Mouse (Mus musculus) neural tube, embryonic 10.5 days (tissue): ENCODE measurements around the gene Magi2.
A peak's percentile ranks its signal among the peaks of the same experiment; 100 is the strongest.
"Not testable (repeated sequence)": the region's sequence is repeated elsewhere in the genome, so short reads cannot be mapped to it uniquely, and the experiment has no call there.

ENCODE experiments used
- DNase-seq: peaks from one replicate; pipeline ENCODE4 v3.0.0-alpha.2; 2017; ENCODE audit warnings: low spot score; ENCODE audit errors: extremely low spot score

Magi2 gene

DNA sequence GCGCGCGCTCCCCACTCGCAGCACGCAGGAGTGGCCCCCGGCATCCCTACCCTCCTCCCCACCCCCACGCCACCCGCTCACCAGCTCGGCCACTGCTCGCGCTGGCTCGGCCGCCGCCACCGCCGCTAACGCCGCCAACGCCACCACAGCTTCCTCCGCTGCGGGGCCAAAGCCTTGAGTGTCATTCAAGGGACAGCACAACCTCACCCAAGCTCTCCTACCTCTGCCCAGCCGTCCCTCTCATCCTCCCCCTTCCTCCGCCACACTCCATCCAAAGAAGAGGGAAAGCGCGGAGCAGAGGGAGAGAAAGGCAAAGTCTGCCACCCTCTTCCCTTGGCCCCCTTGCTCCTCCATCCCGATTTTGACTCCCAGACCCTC lies at the start of gene Magi2:
Gene Magi2, plus strand, starts transcription at position 171 of the 378 bp plus-strand sequence.
- DNase-seq: no peak

DNA sequence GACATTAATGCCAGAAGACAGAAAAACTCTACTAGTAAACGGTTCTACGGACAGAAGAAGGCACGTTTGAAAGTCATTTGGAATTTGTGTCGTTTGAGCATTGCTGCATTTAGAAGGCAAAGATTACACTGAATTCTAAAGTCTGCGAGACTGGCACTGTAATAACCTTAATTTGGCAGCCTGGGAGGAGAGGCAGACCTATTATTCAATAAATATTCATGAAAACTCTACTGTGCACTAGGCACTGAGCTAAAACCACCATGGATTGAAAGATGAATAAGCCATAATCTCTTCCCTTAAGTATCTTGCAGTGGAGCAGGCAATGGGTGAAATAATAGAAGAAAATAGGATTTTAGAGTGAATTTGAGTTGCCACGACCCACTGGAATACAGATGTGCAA lies 48.2 kb upstream of the Magi2 start:
- no peak for DNase-seq

DNA sequence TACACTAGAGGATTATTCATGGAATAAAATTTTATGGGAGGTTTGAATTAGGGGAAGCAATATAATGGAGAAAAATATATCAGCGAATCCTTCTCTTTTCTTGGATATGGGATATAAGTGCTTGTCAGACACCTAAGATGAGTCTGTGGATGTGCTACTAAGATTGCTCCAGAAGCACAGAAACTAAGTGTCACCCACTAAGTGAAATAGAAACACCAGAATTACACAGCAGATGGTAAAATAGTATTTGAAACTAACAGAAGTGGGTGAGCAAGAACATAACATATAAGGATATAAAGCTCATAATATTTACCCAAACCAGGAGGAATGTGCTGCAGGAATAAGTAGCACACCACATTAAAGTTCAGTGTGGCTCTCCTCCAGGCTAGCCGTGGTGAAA lies 40.7 kb upstream of the Magi2 start:
- no peak for DNase-seq

DNA sequence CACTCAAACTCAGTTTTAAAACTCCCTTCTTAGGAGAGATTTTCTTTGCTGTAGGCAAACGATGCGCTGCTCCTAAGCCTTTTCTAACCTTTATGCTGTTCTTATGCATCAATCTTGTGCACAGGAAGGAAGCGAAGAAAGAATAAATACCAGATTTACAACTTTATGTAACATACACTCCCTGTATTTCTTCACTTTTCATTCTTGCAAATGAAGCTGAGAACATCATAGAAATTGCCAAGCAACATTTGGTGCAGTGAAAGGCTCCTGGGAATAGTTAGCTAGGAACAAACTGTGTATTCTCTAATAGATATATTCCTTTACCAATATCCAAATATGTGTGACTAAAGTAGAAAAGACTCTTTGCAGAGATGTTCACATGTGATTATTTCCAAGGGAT lies 15.2 kb upstream of the Magi2 start:
- DNase-seq: no peak

DNA sequence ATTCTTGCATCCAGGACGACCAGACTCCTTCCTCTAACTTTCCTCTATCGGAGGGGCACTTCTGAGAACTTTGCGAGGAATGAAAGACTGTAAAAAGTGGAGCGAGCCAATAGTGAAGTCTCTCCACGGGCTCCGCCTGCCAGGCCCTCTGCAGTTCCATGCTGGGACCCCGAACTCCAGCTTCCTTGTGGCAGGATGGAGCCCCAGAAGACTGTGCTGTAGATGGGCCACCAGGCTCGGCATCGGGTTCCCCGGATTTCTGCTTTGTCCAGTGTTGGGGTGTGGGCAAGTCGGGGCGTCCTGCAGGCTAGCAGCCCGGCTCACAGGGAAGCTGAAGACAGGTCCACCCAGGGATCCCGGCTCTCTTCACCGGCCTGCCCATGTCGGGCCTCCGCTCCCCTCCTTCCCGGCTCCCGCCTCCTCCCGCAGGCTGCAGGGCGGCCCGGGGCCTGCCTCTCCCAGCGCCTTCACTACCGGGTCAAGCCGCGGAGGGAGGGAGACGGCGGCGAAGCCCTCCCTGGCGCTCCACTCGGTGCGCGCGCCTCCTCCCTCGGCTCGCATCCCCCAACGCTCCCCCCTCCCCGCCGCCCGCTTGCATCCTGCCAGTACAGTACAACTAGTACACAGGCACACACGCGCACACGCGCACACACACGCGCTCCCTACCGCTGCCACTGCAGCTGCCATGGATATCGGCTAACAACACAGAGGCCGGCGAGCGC lies 531 bp upstream of the Magi2 start:
- peak; percentile 86 for DNase-seq

DNA sequence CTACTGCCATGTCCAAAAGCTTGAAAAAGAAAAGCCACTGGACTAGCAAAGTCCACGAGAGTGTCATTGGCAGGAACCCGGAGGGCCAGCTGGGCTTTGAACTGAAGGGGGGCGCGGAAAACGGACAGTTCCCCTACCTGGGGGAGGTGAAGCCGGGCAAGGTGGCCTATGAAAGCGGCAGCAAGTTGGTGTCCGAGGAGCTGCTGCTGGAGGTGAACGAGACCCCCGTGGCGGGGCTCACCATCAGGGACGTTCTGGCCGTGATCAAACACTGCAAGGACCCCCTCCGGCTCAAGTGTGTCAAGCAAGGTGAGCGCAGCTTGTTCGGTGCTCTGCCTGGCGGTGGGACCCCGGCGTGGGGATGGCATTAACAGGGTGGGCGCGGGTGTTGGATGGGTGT lies 445 bp downstream of the Magi2 start:
- no peak for DNase-seq

DNA sequence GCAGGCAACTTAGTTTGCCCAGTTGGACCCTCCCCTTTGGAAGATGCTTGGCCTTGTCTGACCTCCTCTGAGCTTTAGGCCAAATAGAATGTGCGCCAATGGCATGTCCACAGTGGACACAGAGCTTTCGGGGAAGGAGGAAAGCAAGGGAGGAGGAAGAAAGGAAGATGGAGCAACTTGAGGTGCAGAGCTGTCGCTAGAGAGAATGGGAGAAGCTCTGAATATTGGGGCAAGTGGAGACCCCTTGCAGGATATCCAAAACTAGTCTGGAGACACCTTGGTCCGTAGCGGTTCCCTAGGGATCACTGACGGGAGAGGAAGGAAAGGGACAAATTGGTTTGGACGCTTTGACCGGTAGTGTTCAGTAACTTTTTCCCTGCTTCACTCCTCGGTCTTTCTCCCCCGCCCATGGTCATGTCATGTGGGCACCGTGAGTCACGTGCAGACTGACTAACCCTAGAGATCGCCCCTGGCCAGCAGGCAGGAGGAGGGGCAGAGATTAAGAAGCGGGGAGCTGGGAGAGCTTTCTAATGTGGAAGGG lies 1.0 kb downstream of the Magi2 start:
- DNase-seq: peak; percentile 60

DNA sequence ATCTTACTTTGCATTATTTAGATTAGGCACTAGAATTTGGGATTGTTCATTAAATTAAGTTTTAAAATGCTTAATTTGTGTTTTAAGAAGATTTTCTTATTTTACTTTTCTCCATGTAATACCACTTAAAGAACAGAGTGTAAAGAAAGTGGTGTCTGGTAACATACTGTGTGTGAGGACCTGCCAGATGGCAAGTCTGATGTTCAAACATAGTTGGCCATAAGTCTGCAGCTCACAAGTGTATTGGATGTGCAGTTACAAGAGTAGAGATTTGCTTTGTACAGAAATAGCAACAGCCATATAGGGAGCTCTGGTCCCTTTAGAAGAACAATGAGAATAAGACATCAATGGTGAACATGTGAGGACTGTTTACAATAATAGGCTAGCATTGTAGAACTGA lies 15.0 kb downstream of the Magi2 start:
- DNase-seq: no peak

DNA sequence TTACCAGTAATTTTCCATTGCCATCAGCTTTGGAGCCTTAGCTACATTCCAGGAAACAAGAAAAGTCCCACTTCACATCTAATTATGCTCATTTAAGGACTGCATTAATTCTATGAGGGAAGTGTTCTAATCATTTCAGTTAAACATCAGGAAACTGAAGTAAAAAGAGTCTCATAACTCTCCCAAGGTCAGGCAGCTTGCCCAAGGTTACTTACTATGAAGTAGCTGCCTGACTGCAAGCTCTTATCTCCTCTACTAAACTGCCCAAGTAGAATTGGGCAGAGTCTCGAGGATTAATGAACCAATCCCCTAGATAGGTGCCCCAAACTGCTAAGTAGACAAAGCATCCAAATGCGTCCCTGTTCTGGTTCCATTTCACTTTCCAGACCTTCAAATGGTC lies 19.6 kb downstream of the Magi2 start:
- no peak for DNase-seq

DNA sequence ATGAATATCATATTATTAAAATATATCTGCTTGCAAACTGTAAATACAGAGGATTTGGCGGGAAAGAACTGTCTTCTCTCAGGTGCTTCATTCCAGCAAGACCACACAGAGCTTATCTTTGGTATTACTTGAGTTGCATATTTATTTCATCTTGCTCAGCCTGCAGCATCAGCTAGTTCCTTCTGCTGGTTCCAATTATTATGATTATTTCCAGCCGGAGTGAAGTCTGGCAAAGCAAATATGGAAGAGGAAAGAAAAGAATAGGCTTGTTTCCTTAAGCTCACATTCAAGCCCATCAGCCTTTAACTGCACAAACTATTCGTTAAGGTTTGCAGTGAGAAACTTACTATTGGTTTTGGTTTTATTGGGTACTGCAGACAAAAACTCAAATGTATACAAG lies 20.4 kb downstream of the Magi2 start:
- DNase-seq: no peak

DNA sequence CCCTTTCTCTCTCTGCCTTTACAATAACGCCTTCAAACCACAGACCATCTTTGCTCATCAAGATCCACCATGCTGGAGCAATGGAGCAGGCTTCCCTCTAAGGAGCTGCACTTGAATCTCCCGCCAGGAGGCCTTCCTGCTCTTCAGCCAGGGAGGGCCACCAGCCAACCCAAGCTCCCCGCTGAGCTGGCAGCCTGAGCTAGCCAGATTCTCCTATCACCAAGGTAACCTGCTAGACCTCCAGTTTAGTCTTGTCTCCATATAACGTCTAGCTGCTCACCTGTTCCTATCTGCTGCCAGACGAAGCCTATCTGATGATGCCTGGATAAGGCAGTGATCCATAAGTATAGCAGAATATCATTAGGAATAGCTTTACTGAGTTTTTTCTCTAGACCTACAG lies 36.0 kb downstream of the Magi2 start:
- no peak for DNase-seq

DNA sequence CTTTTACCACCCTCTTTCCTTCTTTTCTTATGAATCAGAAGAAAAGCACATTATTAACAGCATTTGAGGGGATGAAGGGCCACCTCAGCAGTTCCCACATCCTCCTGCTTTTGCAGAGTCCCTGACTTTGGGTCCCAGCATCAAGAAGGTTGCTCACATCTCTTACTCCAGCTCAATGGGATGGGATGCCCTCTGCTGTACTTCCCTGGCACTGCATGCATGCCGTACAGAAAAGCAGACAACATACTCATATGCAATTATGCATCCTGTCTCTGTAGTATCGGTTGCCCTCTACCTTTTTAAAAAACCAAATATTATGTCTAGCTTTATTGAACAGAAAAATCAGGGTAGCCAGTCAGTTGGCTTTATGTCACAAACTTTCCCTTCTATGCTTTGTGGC lies 37.8 kb downstream of the Magi2 start:
- DNase-seq: no peak

DNA sequence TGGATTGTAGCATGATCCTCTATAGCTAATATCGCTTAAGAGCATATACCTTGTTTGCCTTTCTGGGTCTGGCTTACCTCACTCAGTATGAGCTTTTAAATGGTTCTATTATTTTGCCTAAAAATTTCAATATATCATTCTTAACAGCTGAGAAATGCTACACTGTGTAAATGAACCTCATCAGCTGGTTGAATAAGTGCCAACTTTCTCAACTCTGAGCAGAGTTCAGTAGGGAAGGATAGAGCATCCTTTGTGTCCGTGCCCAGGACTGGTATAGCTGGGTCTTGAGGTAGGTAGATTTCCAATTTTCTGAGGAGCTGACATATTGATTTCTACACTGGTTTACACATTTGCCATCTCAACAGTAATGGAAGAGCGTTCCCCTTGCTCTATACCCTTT lies 65.7 kb downstream of the Magi2 start:
- no peak for DNase-seq

DNA sequence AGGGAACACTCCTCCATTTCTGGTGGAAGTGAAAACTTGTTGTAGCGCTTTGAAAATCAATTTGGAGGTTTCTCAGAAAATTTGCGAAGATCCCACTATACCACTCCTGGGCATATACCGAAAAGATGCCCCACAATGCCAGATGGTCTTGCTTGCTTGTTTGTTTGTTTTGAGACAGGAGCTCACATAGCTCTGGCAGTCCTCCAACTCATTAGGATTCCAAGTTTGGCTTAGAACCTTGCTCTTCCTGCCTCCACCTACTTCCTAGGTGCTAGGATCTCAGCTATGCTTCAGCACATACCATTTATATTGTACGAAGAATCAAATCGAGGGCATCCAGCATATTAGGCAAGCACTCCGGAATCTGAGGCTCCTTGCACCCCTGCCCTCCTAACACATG lies 79.8 kb downstream of the Magi2 start:
- no peak for DNase-seq

DNA sequence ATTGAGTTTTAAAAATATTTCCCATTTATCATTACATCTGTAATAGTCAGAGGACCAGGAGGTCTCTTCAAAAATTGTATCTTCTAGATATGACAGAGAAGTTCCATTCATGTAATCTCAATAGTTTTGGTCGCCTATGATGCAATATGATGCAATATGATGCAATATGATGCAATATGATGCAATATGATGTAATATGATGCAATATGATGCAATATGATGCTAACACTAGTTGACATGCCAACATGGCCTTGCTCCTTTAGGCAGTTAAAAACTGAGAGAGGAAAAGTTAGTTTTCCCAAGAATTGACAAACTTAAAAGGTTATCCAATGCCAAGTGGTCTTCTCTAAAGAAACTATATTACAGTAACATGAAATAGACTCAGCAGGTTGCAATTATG lies 83.0 kb downstream of the Magi2 start:
- DNase-seq: no peak

DNA sequence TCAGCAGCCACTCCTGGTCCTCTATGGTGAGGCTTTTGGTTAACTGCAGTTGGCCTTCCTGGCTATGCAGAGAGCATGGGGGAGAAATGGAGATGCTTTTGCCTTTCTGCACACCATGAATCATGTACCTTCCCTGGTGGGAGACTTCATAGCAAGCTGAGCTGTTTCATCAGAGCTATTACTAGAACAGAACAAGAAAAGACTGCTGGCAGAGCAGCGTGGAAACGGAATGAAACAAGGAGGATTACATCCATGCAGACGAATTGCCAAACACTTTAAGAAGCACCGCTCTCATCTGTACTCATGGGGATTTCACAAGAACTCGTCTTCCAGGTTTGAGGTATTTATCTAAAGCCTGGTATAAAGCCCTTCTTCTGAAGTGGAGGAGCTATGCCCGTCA lies 95.7 kb downstream of the Magi2 start:
- DNase-seq: no peak

DNA sequence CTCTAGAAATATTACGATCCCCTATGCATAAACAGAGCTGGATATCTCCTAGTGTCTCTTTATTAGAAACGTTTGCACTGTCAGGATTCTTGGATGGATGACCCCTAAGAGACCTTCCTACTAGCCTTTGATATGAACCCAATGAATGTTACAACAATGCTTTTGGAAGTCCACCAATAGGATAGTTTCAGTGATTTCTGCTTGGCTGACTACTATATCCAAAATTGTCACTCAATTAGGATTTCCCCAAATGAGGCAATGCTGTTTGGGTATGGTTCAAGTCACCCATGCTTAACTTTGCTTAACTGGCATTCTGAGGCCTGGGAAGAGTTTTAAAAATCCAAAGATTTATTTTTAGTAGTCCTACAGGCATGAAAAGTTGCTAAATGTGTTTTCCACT lies 110.7 kb downstream of the Magi2 start:
- no peak for DNase-seq

DNA sequence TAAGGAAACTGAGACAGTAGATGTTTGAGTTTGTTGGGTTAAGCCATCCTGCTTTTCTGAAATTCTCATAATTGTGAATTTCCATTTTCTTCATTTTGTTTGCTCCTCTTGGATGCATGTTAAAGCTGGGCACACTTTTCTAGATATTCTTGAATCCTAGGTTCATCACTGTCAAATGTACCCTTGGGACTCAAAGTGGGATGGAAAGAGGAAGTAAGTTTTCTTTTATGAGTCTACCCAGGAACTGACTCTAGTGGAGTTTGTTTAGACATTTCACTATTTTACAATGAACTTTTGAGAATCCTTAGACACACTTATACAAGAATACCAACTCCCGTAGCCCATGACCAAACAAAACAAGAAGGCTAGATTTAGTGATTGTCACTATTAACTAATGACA lies 141.3 kb downstream of the Magi2 start:
- DNase-seq: no peak

DNA sequence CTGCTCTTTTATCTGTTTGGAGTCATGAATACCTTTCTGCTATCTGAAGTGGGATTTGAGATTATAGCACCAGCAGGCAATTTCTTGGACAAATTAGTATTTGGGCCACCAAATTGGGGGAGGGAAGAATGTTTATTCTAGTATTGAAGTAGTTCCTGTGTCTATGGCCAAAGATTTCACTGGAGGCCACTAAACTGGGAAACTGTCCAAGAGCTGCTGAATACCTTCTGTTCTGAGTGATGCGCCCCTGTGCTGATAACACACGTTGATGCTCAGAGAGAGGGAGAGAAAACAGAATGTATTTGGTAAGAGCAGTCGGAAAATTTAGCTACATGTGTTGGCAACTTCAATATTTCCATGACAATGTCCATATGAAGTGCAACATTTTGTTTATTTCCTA lies 169.0 kb downstream of the Magi2 start:
- DNase-seq: no peak

DNA sequence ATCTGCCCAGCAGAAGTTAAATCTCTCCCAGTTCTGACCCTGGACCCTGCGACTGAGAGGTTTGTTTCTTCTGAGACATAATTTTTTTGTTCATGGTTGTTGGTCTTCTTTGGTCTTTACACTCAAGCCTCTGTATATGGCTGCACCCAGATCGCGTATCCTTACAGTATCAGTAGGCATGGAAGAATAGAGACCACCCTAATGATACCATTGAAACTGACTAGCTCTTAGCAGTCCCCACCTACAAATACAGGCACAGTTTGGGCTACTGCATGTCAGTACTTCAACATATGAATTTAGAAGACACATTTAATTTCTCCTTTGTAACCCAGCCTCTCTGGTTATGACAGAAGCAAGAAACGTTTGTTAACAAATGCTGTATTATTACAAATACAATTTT lies 173.5 kb downstream of the Magi2 start:
- no peak for DNase-seq

DNA sequence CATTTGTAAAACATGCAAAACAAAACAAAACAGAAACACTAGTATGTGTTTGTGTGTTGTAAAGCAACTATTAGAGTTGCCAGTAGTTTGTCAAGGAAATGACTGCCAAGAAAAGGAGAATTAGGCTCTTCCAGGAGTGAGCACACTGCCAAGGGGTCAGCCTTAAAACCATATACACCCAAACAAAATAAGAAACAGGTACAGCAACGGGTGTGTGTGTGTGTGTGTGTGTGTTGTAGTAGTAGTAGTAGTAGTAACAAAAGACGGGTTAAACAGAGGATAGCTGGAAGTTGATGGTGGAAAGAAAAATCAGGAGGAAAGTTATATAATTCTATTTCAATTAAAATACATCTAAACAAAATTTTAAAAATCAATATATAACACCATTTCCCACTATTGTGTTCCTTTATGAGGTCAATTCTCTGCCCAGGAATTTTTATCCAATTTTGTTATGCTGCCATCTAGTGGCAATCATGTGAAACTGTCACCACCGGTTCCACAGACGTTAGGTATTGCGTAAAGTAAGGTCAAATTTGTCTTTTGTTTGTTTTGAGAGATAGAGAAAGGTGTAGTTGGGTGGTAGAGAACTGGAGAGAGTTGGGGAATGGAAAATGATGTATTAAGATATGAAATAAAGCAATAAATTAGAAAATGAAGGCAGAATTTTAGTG lies 174.0 kb downstream of the Magi2 start:
- DNase-seq: no peak

DNA sequence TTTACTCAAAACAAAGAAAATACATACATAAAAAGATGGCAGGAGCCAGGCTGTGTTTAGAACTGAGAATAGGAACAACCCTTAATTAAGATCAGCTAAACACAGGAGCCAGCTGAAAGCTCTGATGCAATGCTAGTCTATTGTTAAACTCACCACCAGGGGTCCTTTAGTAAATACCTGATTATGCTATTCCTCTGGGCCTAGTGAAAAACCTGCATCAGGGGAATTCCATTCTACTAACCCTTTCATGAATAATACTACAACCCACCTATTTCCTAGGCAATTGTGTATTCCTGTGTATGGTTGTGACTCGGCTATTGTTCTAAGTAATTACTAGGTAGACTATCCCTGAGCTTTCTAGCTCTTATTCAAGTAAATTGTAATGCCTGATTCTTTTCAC lies 177.4 kb downstream of the Magi2 start:
- not testable (repeated sequence) for DNase-seq

DNA sequence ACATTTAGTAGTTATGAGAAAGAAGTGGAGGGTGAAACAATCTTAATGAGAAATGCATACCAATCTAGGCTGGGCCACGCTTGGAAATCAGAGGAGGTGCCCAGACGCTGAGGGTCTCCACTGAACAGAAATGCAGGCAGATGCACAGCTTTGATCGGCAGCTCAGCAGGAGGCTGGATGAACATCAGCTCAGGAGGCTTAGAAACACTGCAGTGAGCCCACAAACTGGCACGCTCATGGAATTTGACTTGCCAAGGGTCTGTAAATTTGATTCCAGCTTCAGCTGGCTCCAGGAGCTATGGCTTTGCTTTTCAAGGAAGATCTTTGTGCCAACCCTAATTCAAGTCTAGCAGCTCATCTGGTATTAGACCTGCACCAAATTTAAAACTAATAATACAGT lies 187.7 kb downstream of the Magi2 start:
- no peak for DNase-seq
